Mouse (Mus musculus) cerebellum, adult 2 months (tissue): ENCODE results near the gene Fstl4.

Experiments used
- CTCF ChIP-seq: fragments of 200-500 bp; IDR thresholded peaks from 2 replicates; pipeline ENCODE4 v1.5.1; 2011; ENCODE audit warnings: low read depth, mild to moderate bottlenecking, control low read depth, low read length, moderate library complexity, borderline replicate concordance; ENCODE audit not compliant: insufficient read depth
- POLR2A ChIP-seq: fragments of 200-500 bp; IDR thresholded peaks from 2 replicates; pipeline ENCODE4 v1.6.1; 2011; ENCODE audit warnings: low read length, control low read depth, borderline replicate concordance; ENCODE audit not compliant: insufficient read depth

DNA sequence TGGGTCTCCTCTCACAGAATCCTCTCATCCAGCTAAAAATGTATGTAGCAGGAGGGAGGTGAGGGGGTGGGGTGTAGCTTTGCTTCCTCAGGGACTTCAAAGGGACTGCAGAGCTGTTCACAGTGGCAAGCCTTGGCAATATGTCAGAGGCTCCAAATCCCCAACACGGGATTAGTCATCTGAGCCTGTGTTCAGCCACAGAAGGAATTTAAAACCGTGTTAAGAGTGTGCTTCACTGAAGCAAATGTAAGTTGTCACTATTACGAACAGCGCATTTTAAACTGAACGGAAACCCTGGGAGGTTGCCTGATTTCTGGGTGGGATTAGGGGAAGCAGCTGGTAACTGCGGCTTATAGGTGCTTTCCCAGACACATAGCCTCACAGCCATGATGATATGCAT, 123.7 kb downstream of the Fstl4 start:
- TF ChIP-seq POLR2A (no peak), CTCF (no peak)
